Mouse (Mus musculus): ENCODE data around the gene Pknox2. TPM values are rescaled to one million over a fixed set of nuclear protein-coding genes. Genes with fewer than 3 reads are reported as not detected.

Pknox2 gene
- polyA plus RNA-seq, 1 experiment from 2014 or later, result 13.2 TPM

- Histone ChIP-seq H3K9me3 (replicated peaks; ENCODE audit: control insufficient read depth, low read length) (no peaks in the 10 kb centered on the region), H3K4me2 (ENCODE audit: low read depth, low read length) (peak overlapping the region; percentile 43), H3K4me1 (ENCODE audit: control insufficient read depth, insufficient read depth, low read length) (peaks cover 14% of the 10 kb centered on the region), H3K9ac (replicated peaks; ENCODE audit: low read length) (peak overlapping the region; percentile 35; the same call in 1 of the 2 replicates), H3K27ac (replicated peaks; ENCODE audit: low read depth, low read length) (peak overlapping the region; percentile 80), H3K27me3 (ENCODE audit: control insufficient read depth, insufficient read depth, low read length) (no peaks in the 10 kb centered on the region), H3K36me3 (replicated peaks; ENCODE audit: control insufficient read depth, insufficient read depth, low read depth, low read length) (no peaks in the 10 kb centered on the region), H3K4me3 (ENCODE audit: low read depth, low read length) (no peak overlapping the region)
- ATAC-seq (replicated peaks; ENCODE audit: insufficient number of reproducible peaks, low FRiP score, low TSS enrichment, low read depth) (peak; percentile 92), DNase-seq (ENCODE audit: low spot score) (peak; percentile 95)
- 12% methylated on average over 21 of the region's 21 CpGs for WGBS
Measured at GRCm38 (mm10) chr9:37053601-37054512, 93.3 kb downstream of the Pknox2 start.

- Histone ChIP-seq H3K27me3 (ENCODE audit: control insufficient read depth, insufficient read depth, low read length) (no peaks in the 10 kb centered on the region), H3K9ac (replicated peaks; ENCODE audit: low read length) (no peak overlapping the region), H3K36me3 (replicated peaks; ENCODE audit: control insufficient read depth, insufficient read depth, low read depth, low read length) (no peaks in the 10 kb centered on the region), H3K27ac (replicated peaks; ENCODE audit: low read depth, low read length) (peak overlapping the region; percentile 80), H3K4me1 (ENCODE audit: control insufficient read depth, insufficient read depth, low read length) (peaks cover 14% of the 10 kb centered on the region), H3K9me3 (replicated peaks; ENCODE audit: control insufficient read depth, low read length) (no peaks in the 10 kb centered on the region), H3K4me3 (ENCODE audit: low read depth, low read length) (no peak overlapping the region), H3K4me2 (ENCODE audit: low read depth, low read length) (no peak overlapping the region)
- DNase-seq (ENCODE audit: low spot score) (peak; percentile 45), ATAC-seq (replicated peaks; ENCODE audit: insufficient number of reproducible peaks, low FRiP score, low TSS enrichment, low read depth) (no peak)
- WGBS, result 24% methylated on average over 6 of the region's 6 CpGs
Measured at GRCm38 (mm10) chr9:37053041-37053440, 94.2 kb downstream of the Pknox2 start.

GRCm38 (mm10) chr9:37051669-37052068 lies 95.5 kb downstream of the Pknox2 start:
- no peak overlapping the region for H3K4me2 ChIP-seq (ENCODE audit: low read depth, low read length)
- H3K36me3 ChIP-seq (replicated peaks; ENCODE audit: control insufficient read depth, insufficient read depth, low read depth, low read length), result no peaks in the 10 kb centered on the region
- DNase-seq (ENCODE audit: low spot score) (no peak), ATAC-seq (replicated peaks; ENCODE audit: insufficient number of reproducible peaks, low FRiP score, low TSS enrichment, low read depth) (no peak)
- H3K27ac ChIP-seq (replicated peaks; ENCODE audit: low read depth, low read length), result no peak overlapping the region
- H3K9me3 ChIP-seq (replicated peaks; ENCODE audit: control insufficient read depth, low read length), result no peaks in the 10 kb centered on the region
- peaks cover 14% of the 10 kb centered on the region for H3K4me1 ChIP-seq (ENCODE audit: control insufficient read depth, insufficient read depth, low read length)
- no peak overlapping the region for H3K4me3 ChIP-seq (ENCODE audit: low read depth, low read length)
- H3K27me3 ChIP-seq (ENCODE audit: control insufficient read depth, insufficient read depth, low read length), result no peaks in the 10 kb centered on the region
- 94% methylated on average over 4 of the region's 4 CpGs for WGBS
- no peak overlapping the region for H3K9ac ChIP-seq (replicated peaks; ENCODE audit: low read length)

- H3K27ac ChIP-seq (replicated peaks; ENCODE audit: low read depth, low read length), result no peak overlapping the region
- H3K36me3 ChIP-seq (replicated peaks; ENCODE audit: control insufficient read depth, insufficient read depth, low read depth, low read length), result no peaks in the 10 kb centered on the region
- ATAC-seq (replicated peaks; ENCODE audit: insufficient number of reproducible peaks, low FRiP score, low TSS enrichment, low read depth), result no peak
- H3K9ac ChIP-seq (replicated peaks; ENCODE audit: low read length), result no peak overlapping the region
- no peaks in the 10 kb centered on the region for H3K9me3 ChIP-seq (replicated peaks; ENCODE audit: control insufficient read depth, low read length)
- no peak overlapping the region for H3K4me3 ChIP-seq (ENCODE audit: low read depth, low read length)
- DNase-seq (ENCODE audit: low spot score), result no peak
- WGBS, result 60% methylated on average over 5 of the region's 5 CpGs
- no peaks in the 10 kb centered on the region for H3K27me3 ChIP-seq (ENCODE audit: control insufficient read depth, insufficient read depth, low read length)
- H3K4me2 ChIP-seq (ENCODE audit: low read depth, low read length), result no peak overlapping the region
- no peaks in the 10 kb centered on the region; the same call in 1 of the 2 replicates for H3K4me1 ChIP-seq (ENCODE audit: control insufficient read depth, insufficient read depth, low read length)
Measured at GRCm38 (mm10) chr9:37047490-37047889, 99.7 kb downstream of the Pknox2 start.

- no peaks in the 10 kb centered on the region for H3K9me3 ChIP-seq (replicated peaks; ENCODE audit: control insufficient read depth, low read length)
- no peak overlapping the region for H3K4me2 ChIP-seq (ENCODE audit: low read depth, low read length)
- 81% methylated on average over 1 of the region's 1 CpGs for WGBS
- no peaks in the 10 kb centered on the region for H3K27me3 ChIP-seq (ENCODE audit: control insufficient read depth, insufficient read depth, low read length)
- H3K27ac ChIP-seq (replicated peaks; ENCODE audit: low read depth, low read length), result no peak overlapping the region
- DNase-seq (ENCODE audit: low spot score) (no peak), ATAC-seq (replicated peaks; ENCODE audit: insufficient number of reproducible peaks, low FRiP score, low TSS enrichment, low read depth) (no peak)
- H3K4me1 ChIP-seq (ENCODE audit: control insufficient read depth, insufficient read depth, low read length), result no peaks in the 10 kb centered on the region
- no peak overlapping the region for H3K4me3 ChIP-seq (ENCODE audit: low read depth, low read length)
- H3K9ac ChIP-seq (replicated peaks; ENCODE audit: low read length), result no peak overlapping the region
- no peaks in the 10 kb centered on the region for H3K36me3 ChIP-seq (replicated peaks; ENCODE audit: control insufficient read depth, insufficient read depth, low read depth, low read length)
Measured at GRCm38 (mm10) chr9:37045875-37046274, 101.3 kb downstream of the Pknox2 start.

- DNase-seq (ENCODE audit: low spot score) (no peak), ATAC-seq (replicated peaks; ENCODE audit: insufficient number of reproducible peaks, low FRiP score, low TSS enrichment, low read depth) (no peak)
- H3K9ac ChIP-seq (replicated peaks; ENCODE audit: low read length), result no peak overlapping the region
- H3K36me3 ChIP-seq (replicated peaks; ENCODE audit: control insufficient read depth, insufficient read depth, low read depth, low read length), result no peaks in the 10 kb centered on the region
- H3K27me3 ChIP-seq (ENCODE audit: control insufficient read depth, insufficient read depth, low read length), result no peaks in the 10 kb centered on the region
- H3K4me3 ChIP-seq (ENCODE audit: low read depth, low read length), result no peak overlapping the region
- no peaks in the 10 kb centered on the region for H3K4me1 ChIP-seq (ENCODE audit: control insufficient read depth, insufficient read depth, low read length)
- WGBS, result 87% methylated on average over 1 of the region's 1 CpGs
- no peaks in the 10 kb centered on the region for H3K9me3 ChIP-seq (replicated peaks; ENCODE audit: control insufficient read depth, low read length)
- H3K27ac ChIP-seq (replicated peaks; ENCODE audit: low read depth, low read length), result no peak overlapping the region
- H3K4me2 ChIP-seq (ENCODE audit: low read depth, low read length), result no peak overlapping the region
Measured at GRCm38 (mm10) chr9:37044165-37044564, 103.0 kb downstream of the Pknox2 start.

GRCm38 (mm10) chr9:37038859-37039258 lies 108.3 kb downstream of the Pknox2 start:
- ATAC-seq (replicated peaks; ENCODE audit: insufficient number of reproducible peaks, low FRiP score, low TSS enrichment, low read depth) (no peak), DNase-seq (ENCODE audit: low spot score) (no peak)
- no peak overlapping the region for H3K4me2 ChIP-seq (ENCODE audit: low read depth, low read length)
- no peaks in the 10 kb centered on the region for H3K9me3 ChIP-seq (replicated peaks; ENCODE audit: control insufficient read depth, low read length)
- H3K27ac ChIP-seq (replicated peaks; ENCODE audit: low read depth, low read length), result no peak overlapping the region
- H3K4me1 ChIP-seq (ENCODE audit: control insufficient read depth, insufficient read depth, low read length), result no peaks in the 10 kb centered on the region; the same call in 1 of the 2 replicates
- no peaks in the 10 kb centered on the region for H3K27me3 ChIP-seq (ENCODE audit: control insufficient read depth, insufficient read depth, low read length)
- WGBS, result 81% methylated on average over 3 of the region's 3 CpGs
- H3K9ac ChIP-seq (replicated peaks; ENCODE audit: low read length), result no peak overlapping the region
- H3K36me3 ChIP-seq (replicated peaks; ENCODE audit: control insufficient read depth, insufficient read depth, low read depth, low read length), result no peaks in the 10 kb centered on the region
- no peak overlapping the region for H3K4me3 ChIP-seq (ENCODE audit: low read depth, low read length)

GRCm38 (mm10) chr9:37038445-37038844 lies 108.8 kb downstream of the Pknox2 start:
- DNase-seq (ENCODE audit: low spot score), result no peak
- no peak overlapping the region for H3K4me2 ChIP-seq (ENCODE audit: low read depth, low read length)
- ATAC-seq (replicated peaks; ENCODE audit: insufficient number of reproducible peaks, low FRiP score, low TSS enrichment, low read depth), result no peak
- H3K4me3 ChIP-seq (ENCODE audit: low read depth, low read length), result no peak overlapping the region
- H3K9me3 ChIP-seq (replicated peaks; ENCODE audit: control insufficient read depth, low read length), result no peaks in the 10 kb centered on the region
- H3K36me3 ChIP-seq (replicated peaks; ENCODE audit: control insufficient read depth, insufficient read depth, low read depth, low read length), result no peaks in the 10 kb centered on the region
- 46% methylated on average over 7 of the region's 7 CpGs for WGBS
- H3K27ac ChIP-seq (replicated peaks; ENCODE audit: low read depth, low read length), result no peak overlapping the region
- no peaks in the 10 kb centered on the region for H3K27me3 ChIP-seq (ENCODE audit: control insufficient read depth, insufficient read depth, low read length)
- no peak overlapping the region for H3K9ac ChIP-seq (replicated peaks; ENCODE audit: low read length)
- H3K4me1 ChIP-seq (ENCODE audit: control insufficient read depth, insufficient read depth, low read length), result no peaks in the 10 kb centered on the region; the same call in 1 of the 2 replicates
